In genomic region chr5:120428189-120428838, GRCm38 (mm10) we compare ENCODE assay signal across 17 mouse cellular contexts. TPM values are rescaled to one million over a fixed set of nuclear protein-coding genes. Genes with fewer than 3 reads are reported as not detected.
DNase-seq lines count a peak whose midpoint lies in the region; ATAC-seq lines count a peak whose summit lies in the region.
"Had no signal": no experiment of that assay in that cellular context is flagged by ENCODE, and none has a peak within 500 bp of the region (broad histone marks: within the 10 kb centered on the region; RNA-seq: fewer than 3 reads in every experiment).

No protein-coding gene starts in this region.

- no peaks in the 10 kb centered on the region for H3K36me3 ChIP-seq in forebrain, embryonic 12.5 days (replicated peaks)
- H3K36me3 ChIP-seq in hindbrain, embryonic 14.5 days (replicated peaks; ENCODE audit: control insufficient read depth, insufficient read depth) = no peaks in the 10 kb centered on the region
- H3K36me3 ChIP-seq in midbrain, embryonic 14.5 days (ENCODE audit: control insufficient read depth, insufficient read depth, low read length) = no peaks in the 10 kb centered on the region
- H3K36me3 ChIP-seq in kidney, embryonic 14.5 days (ENCODE audit: control insufficient read depth, insufficient read depth, low read length) = no peaks in the 10 kb centered on the region

- H3K4me1 ChIP-seq in forebrain, embryonic 12.5 days = peaks cover 41% of the 10 kb centered on the region
- no peaks in the 10 kb centered on the region for H3K4me1 ChIP-seq in hindbrain, embryonic 14.5 days (replicated peaks; ENCODE audit: control insufficient read depth, insufficient read depth, low read length)
- H3K4me1 ChIP-seq in midbrain, embryonic 14.5 days (ENCODE audit: control insufficient read depth, insufficient read depth, low read length) = no peaks in the 10 kb centered on the region
- peaks cover 3% of the 10 kb centered on the region; the same call in 1 of the 2 replicates for H3K4me1 ChIP-seq in kidney, embryonic 14.5 days (ENCODE audit: control insufficient read depth, insufficient read depth, low read length)

- peaks cover 96% of the 10 kb centered on the region for H3K27me3 ChIP-seq in forebrain, embryonic 12.5 days
- H3K27me3 ChIP-seq in hindbrain, embryonic 14.5 days (ENCODE audit: control insufficient read depth, insufficient read depth, low read length) = peaks cover 77% of the 10 kb centered on the region
- H3K27me3 ChIP-seq in midbrain, embryonic 14.5 days (ENCODE audit: control insufficient read depth, insufficient read depth, low read length) = peaks cover 61% of the 10 kb centered on the region
- H3K27me3 ChIP-seq in kidney, embryonic 14.5 days (ENCODE audit: control insufficient read depth, insufficient read depth, low read length) = peaks cover 94% of the 10 kb centered on the region

- H3K9ac ChIP-seq in forebrain, embryonic 12.5 days = peak overlapping the region; percentile 40; the same call in 1 of the 2 replicates
- H3K9ac ChIP-seq in hindbrain, embryonic 14.5 days = peak overlapping the region; percentile 86
- H3K9ac ChIP-seq in midbrain, embryonic 14.5 days (replicated peaks; ENCODE audit: low read length) = peak overlapping the region; percentile 83
- no peak overlapping the region for H3K9ac ChIP-seq in kidney, embryonic 14.5 days (ENCODE audit: low read depth, low read length)

- 4% methylated on average over 21 of the region's 21 CpGs for WGBS in forebrain, embryonic 12.5 days
- 1% methylated on average over 21 of the region's 21 CpGs for WGBS in hindbrain, embryonic 14.5 days
- 2% methylated on average over 21 of the region's 21 CpGs for WGBS in midbrain, embryonic 14.5 days
- WGBS in kidney, embryonic 14.5 days = 3% methylated on average over 21 of the region's 21 CpGs

- no peak for ATAC-seq in forebrain, embryonic 12.5 days (ENCODE audit: low FRiP score)
- ATAC-seq in hindbrain, embryonic 14.5 days (ENCODE audit: low FRiP score) = no peak
- ATAC-seq in midbrain, embryonic 14.5 days (ENCODE audit: low FRiP score, low TSS enrichment) = no peak
- no peak for ATAC-seq in kidney, embryonic 14.5 days (ENCODE audit: low FRiP score, low TSS enrichment)

- H3K4me2 ChIP-seq in forebrain, embryonic 12.5 days = peak overlapping the region; percentile 43
- peak overlapping the region; percentile 71 for H3K4me2 ChIP-seq in hindbrain, embryonic 14.5 days (replicated peaks)
- peak overlapping the region; percentile 72 for H3K4me2 ChIP-seq in midbrain, embryonic 14.5 days (ENCODE audit: low read length)
- H3K4me2 ChIP-seq in kidney, embryonic 14.5 days (replicated peaks; ENCODE audit: low read depth, low read length) = no peak overlapping the region
- H3K4me2 ChIP-seq: liver, embryonic 11.5 days had no signal

- H3K27ac ChIP-seq in forebrain, embryonic 12.5 days = peak overlapping the region; percentile 80
- H3K27ac ChIP-seq in hindbrain, embryonic 14.5 days = peak overlapping the region; percentile 94
- H3K27ac ChIP-seq in midbrain, embryonic 14.5 days (replicated peaks; ENCODE audit: low read depth, low read length) = peak overlapping the region; percentile 96
- no peak overlapping the region for H3K27ac ChIP-seq in kidney, embryonic 14.5 days (ENCODE audit: low read depth, low read length)

- H3K4me3 ChIP-seq in forebrain, embryonic 12.5 days (replicated peaks) = peak overlapping the region; percentile 29
- H3K4me3 ChIP-seq in hindbrain, embryonic 14.5 days (replicated peaks; ENCODE audit: low read length) = peak overlapping the region; percentile 35
- peak overlapping the region; percentile 44 for H3K4me3 ChIP-seq in midbrain, embryonic 14.5 days (replicated peaks; ENCODE audit: low read depth, low read length)
- H3K4me3 ChIP-seq in kidney, embryonic 14.5 days (ENCODE audit: low read length) = no peak overlapping the region

- peak; percentile 29 for DNase-seq in ZHBTc4 (ENCODE audit: low read depth, low spot score)
- DNase-seq in hindbrain, embryonic 14.5 days (ENCODE audit: low spot score) = no peak
- DNase-seq in midbrain, embryonic 14.5 days = peak; percentile 59
- DNase-seq in lung, postnatal 14 days = no peak
- DNase-seq in right cerebral cortex, postnatal 25 days = no peak
- no peak for DNase-seq in kidney, postnatal 36 days
- DNase-seq: cerebellum, adult 11 months; kidney, adult 11 months; kidney, postnatal 4 days; thymus, adult 18-20 months had no signal

- H3K9me3 ChIP-seq in forebrain, embryonic 12.5 days = no peaks in the 10 kb centered on the region
- H3K9me3 ChIP-seq in hindbrain, embryonic 14.5 days (ENCODE audit: control insufficient read depth, low read length) = no peaks in the 10 kb centered on the region
- H3K9me3 ChIP-seq in midbrain, embryonic 14.5 days (ENCODE audit: control insufficient read depth, low read length) = no peaks in the 10 kb centered on the region
- H3K9me3 ChIP-seq in kidney, embryonic 14.5 days (ENCODE audit: control insufficient read depth, low read length) = no peaks in the 10 kb centered on the region

RNA-seq across cellular contexts. Expression of gene Lhx5, which starts 3.2 kb away (rescaled TPM):
- polyA plus RNA-seq in forebrain, embryonic 12.5 days (2016; fragmentation: Nextera tagmentation; extraction: Ambion mirVana) = 23.8 and 26.6 TPM in 2 replicates
- polyA plus RNA-seq in hindbrain, embryonic 14.5 days (2014; fragmentation: Nextera tagmentation; extraction: Ambion mirVana) = 20.4 and 23.1 TPM in 2 replicates
- polyA plus RNA-seq in midbrain, embryonic 14.5 days (2014; fragmentation: Nextera tagmentation; extraction: Ambion mirVana) = 34.1 and 44.9 TPM in 2 replicates
- not detected in 2 replicates for polyA plus RNA-seq in kidney, embryonic 14.5 days (2014; fragmentation: Nextera tagmentation; extraction: Ambion mirVana)
- polyA plus RNA-seq: C2C12; cortical plate, adult 2 months; heart, embryonic 16.5 days; lung, embryonic 16.5 days had no signal

RNA-seq across cellular contexts. Expression of gene Sdsl, which starts 44.3 kb away (rescaled TPM):
- 4.5 and 5.1 TPM in 2 replicates for polyA plus RNA-seq in forebrain, embryonic 12.5 days (2016; fragmentation: Nextera tagmentation; extraction: Ambion mirVana)
- 6.1 and 7.7 TPM in 2 replicates for polyA plus RNA-seq in hindbrain, embryonic 14.5 days (2014; fragmentation: Nextera tagmentation; extraction: Ambion mirVana)
- 6.0 TPM in 2 replicates for polyA plus RNA-seq in midbrain, embryonic 14.5 days (2014; fragmentation: Nextera tagmentation; extraction: Ambion mirVana)
- 10.5 and 12.5 TPM in 2 replicates for polyA plus RNA-seq in kidney, embryonic 14.5 days (2014; fragmentation: Nextera tagmentation; extraction: Ambion mirVana)

RNA-seq across cellular contexts. Expression of gene Sds, which starts 48.0 kb away (rescaled TPM):
- not detected in 2 replicates for polyA plus RNA-seq in forebrain, embryonic 12.5 days (2016; fragmentation: Nextera tagmentation; extraction: Ambion mirVana)
- not detected in 2 replicates for polyA plus RNA-seq in hindbrain, embryonic 14.5 days (2014; fragmentation: Nextera tagmentation; extraction: Ambion mirVana)
- 0.55 TPM in 1 of 2 replicates, not detected in the other for polyA plus RNA-seq in midbrain, embryonic 14.5 days (2014; fragmentation: Nextera tagmentation; extraction: Ambion mirVana)
- not detected in 2 replicates for polyA plus RNA-seq in kidney, embryonic 14.5 days (2014; fragmentation: Nextera tagmentation; extraction: Ambion mirVana)
- polyA plus RNA-seq: liver, embryonic 11.5 days; lung, embryonic 16.5 days had no signal

Comparison
In these comparisons a context has a peak if more than half of its experiments do, and no peak if none do; other contexts are left out.
1. DNase-seq: peak in ZHBTc4 (single experiment) and midbrain, embryonic 14.5 days (single experiment); none in hindbrain, embryonic 14.5 days (single experiment), lung, postnatal 14 days (single experiment), right cerebral cortex, postnatal 25 days (single experiment) and kidney, postnatal 36 days (0 of 2).
2. RNA of gene Lhx5, which starts 3.2 kb away (polyA plus RNA-seq): 34.1 to 44.9 TPM in midbrain, embryonic 14.5 days, 23.8 to 26.6 TPM in forebrain, embryonic 12.5 days and 20.4 to 23.1 TPM in hindbrain, embryonic 14.5 days; not detected in kidney, embryonic 14.5 days; every median in the first group is over 10 times any median in the second.